Mouse (Mus musculus): Measurements from ENCODE around the gene Fancc. TPM values are rescaled to one million over a fixed set of nuclear protein-coding genes. Genes with fewer than 3 reads are reported as not detected.
"Not testable (repeated sequence)": the region's sequence is repeated elsewhere in the genome, so short reads cannot be mapped to it uniquely, and the experiment has no call there.

Gene Fancc
- polyA plus RNA-seq, 3 experiments from 2014 or later = 8.5 to 18.0 (median 14.4) TPM

DNA sequence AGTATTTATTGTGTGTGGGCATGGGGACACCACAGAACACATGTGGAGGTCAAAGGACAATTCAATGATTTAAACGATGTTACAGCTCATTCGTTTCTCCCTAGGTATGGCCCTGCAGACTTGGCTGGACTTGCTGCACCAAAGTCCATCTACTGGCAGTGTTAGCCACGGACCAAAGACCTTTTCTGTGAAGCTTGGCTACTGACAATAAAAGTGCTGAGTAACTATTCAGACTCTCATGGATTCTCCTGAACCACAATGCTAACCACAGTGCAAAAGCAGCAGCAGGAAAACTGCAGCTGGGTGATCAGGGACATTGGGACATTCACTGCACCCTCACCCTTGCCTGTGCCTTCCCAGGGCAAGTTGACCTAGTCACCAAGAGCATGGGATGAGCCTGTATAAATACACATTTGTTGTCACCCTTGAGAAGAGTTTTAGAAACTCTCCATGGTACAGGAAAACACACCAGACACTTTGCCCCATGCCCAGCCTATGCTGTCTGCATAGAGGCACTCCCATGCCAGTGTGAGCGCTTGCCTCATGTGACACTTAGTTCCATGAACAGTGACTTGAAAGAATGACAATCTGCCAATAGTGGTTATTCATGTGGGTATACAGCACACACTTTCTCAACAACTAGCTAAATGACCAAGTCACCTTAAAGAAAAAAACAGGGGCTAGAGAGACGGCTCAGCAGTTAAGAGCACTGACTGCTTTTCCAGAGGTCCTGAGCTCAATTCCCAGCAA is 151.4 kb downstream of the Fancc start:
- ATAC-seq = no peak

DNA sequence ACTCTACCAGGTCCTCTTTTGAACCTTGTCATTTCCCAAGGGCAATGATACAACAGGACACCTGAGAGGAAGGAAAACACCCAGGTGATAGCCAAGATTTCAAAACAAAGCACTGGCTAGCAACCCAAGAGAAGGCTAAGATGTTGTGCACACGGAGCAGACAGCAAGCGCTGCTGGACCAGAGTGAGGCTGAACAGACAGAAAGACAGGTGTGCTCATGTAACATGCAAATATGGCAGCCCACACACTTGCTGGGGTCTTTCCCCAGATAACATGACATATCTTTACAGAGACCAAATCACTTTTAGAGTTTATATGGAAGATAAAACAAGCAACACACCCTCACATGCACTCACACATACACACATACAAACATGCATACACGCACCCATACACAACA is 152.6 kb downstream of the Fancc start:
- ATAC-seq = no peak

DNA sequence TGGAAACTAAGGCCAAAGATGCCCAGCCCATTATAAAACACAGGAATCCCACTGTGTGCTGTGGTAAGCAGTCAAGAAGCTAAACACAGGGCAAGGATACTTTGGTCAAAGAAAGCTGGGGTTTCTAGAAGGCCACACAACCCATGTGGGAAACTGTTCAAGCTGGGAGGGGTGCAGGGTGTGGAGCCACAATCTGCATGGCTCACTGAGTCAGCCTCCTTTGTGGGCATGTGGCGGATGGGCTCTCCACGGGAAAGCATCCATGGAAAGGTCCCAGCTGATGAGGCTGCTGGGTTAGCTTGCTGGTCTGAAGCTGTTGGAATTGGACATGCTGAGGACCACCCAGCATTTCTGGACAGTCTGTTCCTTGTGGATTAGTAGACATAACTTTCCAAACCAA is 154.3 kb downstream of the Fancc start:
- no peak for ATAC-seq

DNA sequence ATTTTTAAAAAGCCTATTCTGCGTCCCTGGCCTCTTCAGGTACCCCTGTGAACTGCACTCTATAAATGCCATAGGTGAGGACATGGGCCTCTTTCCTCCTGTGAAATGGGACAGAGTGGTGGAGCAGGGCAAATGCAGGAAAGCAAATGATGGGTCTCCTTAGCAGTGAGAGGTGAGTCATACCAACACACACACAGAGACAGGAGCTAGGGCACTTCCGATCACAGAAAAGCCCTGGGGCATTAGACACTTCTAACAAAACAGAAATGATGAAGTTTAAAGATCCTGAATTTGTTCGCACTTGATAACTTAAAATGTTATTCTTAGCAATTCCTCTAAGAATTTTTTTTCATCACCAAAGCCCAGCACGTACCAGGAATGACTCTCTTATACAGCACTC is 157.1 kb downstream of the Fancc start:
- ATAC-seq = no peak

DNA sequence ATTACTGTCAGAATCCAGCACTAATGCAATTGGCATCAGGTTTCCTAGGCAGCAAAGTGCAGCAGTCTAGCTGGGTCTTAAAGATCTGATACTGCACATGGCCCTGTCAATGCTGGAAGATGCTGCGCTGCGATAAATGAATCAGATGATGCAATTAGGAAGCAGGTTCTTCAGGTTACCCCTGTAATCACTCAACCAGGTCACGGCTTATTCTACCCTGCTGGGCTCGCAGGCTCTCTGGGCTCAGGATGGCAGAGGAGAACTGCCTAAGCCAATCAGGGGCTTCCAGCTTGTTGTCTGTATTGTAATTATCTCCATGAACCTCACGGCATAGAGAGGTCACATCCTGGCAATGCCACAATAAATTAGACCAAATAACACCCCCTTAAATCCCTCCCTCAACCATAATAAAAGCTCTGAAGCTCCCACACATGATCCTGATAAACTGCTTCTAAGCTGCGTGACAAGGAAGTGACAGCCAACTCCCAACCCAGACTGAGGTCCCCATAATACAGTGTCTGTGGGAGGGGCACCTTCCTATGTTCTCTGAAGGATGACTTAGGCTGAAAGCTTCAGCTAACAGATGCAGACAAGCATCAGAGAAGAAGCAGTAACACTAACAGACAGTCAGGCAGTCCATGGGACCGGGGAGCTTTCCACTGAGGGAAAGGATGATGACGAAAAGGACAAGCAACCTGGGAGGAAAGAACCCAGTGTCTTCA is 159.7 kb downstream of the Fancc start:
- ATAC-seq = no peak

DNA sequence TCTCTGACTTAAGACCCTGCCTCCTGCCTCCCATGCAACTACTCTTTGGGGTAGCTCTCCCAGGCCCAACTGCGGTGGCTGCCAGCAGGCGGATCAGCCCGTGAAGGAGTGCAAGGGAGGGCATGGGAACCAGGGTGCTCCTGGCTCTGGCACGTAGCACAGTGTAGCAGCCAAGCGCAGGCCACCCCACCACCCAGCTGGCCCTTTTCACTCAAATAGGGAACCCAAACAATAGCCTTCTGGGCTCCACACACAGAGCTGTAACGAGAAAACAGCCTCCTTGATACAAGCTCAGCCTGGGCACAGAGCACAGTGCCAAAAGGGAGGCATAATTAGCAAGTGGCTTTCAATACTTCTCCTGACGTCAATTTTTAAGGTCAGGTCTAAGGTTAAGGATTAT is 160.7 kb downstream of the Fancc start:
- ATAC-seq = no peak

GRCm38 (mm10) chr13:63335421-63336134 is 161.5 kb downstream of the Fancc start:
- peak; percentile 45 for ATAC-seq

GRCm38 (mm10) chr13:63332576-63333300 is 164.3 kb downstream of the Fancc start:
- peak; percentile 82 for ATAC-seq

DNA sequence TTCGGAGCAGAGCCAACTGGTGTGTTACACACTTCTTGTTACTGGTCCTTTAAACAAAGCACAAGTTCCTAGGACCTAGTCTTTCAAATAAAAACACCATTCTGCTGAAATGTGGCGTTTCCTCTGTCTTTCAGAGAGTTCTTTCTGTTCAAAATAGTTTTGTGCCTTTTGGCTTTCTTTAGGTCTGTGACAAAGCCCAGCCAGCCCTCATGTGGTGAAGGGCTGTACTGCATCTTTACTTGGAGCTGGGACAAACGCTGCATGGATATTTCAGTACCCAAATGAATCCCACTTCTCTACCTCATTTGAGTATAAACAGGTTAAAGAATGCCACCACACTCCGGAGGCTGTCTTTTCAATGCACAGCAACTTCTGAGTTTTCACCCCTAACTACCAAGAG is 165.7 kb downstream of the Fancc start:
- peak; percentile 59 for ATAC-seq

DNA sequence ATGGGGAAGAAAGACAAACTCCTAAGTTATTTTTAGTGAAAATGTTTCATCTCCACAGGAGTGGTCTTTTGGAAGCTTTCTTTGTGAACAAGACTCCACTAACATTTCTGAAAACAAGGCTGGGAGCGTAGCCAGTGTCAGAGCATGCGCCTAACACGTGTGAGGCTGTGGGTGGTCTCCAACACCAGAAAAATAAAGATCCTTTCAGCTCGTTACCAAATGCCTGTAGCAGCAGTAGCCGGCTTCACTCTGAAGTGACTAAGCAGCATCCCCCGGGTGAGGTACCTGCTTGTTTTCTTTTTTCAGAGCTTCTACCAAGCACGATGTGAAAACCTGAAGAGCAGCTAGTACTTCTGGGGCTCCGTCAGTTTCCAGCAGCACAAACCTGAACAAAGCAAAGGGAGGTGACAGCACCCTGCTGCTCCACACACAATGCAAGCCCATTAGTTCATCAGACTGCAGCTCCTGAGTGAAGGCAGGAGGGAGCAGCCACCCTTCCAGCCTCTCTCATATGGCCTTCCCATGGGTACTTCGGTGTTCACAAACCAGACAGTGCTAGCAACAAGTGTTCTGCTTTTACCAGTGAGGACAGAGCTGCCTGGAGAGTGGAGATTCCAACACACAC is 166.7 kb downstream of the Fancc start:
- ATAC-seq = no peak

DNA sequence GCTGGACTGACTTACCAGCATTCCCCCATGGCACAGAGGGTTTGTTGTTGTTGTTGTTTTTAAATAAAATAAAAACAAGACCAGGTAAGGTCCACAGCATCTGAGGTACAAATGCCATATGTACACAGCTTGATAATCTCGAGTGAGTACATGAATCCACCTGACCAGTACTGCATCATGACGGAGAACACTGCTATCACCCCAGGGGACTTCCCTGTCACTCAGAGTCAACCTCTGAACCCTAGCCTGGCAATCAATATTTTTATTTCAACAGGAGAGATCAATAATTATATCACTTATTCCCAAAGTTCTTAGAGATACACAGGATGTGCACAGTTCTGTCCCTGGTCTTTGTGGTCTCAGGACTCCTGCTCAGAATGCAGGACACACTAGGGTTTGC is 171.1 kb downstream of the Fancc start:
- no peak for ATAC-seq

GRCm38 (mm10) chr13:63324978-63325848 is 171.9 kb downstream of the Fancc start:
- ATAC-seq = no peak

DNA sequence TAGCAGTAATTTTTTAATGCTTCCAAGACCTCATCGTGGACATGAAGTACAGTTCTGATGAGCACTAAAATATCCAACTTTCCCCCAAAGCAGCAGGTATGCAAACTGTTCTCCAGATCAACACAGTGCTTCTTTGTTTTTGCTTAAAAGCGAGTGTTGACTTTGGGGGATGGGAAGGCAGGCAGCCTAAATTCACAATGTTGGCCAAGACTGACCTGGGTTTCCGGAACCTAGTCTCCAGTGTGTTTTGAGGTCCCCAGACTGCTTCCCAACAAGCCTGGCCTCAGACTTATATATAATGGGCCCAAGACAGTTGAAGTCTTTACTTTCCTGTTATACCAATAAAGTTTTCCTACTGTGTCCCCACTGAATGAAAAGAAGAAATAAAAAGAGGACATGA is 172.8 kb downstream of the Fancc start:
- no peak for ATAC-seq

DNA sequence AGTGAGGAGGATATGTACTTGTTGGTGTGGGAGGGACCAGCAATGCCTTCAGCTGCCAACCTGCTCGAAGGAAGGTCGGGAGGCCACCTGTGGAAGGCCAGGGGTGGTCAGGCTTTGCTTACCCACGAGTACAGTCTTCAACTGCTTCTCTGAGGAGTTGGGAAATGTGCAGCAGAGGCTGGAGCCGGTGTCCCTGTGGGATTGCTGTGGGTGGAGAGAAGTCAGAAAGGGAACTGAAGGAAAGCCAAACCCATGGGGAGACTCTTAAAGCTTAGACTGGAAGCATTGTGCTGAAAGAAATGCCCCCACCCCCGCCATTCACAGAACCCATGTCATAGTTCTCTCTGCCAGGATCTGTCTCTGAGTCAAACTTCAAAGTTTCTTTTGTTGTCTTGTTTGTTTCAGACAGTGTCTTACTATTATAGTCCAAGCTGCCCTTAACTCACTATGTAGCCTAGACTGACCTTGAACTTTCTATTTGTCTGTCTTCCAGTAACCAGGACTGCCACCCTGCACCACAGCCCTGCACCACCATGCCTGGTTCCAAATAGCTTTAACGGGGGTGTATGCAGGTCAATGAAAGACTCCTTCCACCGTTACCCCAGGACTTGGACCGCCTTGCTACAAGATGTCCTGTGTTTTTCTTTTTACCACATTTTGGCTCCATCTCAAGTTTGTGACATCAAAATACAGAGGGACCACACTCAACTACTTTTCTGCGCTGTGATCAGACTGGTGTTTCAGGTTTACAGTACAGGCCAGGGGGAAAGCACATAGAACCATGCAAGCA is 173.6 kb downstream of the Fancc start:
- ATAC-seq = no peak

GRCm38 (mm10) chr13:63322756-63323155 is 174.3 kb downstream of the Fancc start:
- ATAC-seq = no peak

DNA sequence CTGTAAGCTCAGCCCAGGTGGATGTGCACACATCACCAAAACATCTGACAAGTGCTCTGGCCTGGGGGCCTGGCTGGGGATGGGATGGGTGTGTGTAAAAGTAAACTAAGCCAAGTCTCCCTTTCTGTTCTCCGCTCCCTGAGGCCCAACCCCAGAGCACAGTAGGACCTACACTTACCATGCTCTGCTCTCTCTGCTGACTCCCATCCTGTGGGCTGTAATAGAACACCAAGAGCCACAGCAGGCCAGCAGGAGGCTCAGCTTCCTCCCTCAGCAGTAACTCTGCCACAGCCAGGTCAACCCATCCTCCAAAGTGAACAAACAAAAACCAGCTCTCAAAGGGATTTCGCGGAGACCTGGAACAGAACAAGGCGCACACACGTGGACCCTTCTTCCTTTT is 175.4 kb downstream of the Fancc start:
- ATAC-seq = no peak

GRCm38 (mm10) chr13:63319814-63320213 is 177.3 kb downstream of the Fancc start:
- peak; percentile 48 for ATAC-seq

DNA sequence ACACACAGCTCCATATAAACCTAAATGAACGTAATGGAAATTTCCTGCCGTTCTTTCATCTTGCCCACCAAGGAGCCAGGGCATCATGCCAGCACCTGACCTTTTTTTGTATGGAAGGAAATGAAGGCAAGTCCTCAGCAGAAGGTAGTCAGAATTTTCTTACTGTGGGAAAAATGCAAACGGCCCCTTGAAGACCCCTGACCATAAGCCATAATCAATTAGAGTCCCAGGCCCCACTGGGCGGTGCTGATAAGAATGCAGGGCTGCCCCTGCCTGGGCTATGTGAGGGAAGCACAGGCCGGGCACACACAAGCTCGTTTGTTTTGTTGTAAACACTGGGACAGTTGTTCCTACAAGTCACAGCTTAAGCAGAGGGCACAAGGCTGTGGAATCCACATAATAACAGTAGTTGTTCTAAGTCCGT is 179.4 kb downstream of the Fancc start:
- ATAC-seq = no peak

DNA sequence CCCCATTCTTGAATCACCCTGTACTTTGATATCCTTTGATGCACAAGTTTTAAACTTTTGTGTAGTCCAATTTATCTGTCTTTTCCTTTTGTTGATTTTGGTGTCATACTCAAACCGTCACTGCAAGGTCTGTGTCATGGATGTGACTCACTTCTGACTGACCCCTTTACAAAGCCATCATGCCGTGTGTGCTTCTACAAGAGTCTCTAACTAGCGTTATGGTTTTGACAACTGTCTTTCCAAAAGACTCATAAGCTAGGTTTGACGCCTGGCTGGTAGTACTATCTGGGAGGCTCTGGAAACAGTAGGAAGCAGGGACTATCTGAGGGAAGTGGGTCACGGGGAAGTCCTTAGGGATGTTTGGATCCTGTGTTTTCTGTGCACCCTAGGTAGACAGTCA is 180.7 kb downstream of the Fancc start:
- no peak for ATAC-seq

DNA sequence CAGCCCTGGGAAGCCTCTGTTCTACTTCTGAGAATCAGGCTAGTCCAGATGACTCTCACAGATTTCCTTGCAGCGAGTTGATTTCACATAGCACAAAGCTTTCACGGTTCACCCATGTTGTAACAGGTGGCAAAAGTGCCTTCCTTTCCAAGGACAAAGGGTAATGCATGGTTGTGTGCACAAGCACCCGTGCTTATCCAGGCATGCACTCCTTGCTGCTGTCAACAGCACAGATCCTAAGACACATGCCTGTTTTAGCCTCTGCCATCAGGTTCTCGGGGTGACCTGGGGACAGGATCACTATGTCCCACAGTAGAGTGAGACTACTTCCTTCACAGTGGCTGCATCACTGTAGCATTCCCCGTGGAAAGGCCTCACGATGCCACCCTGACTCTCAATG is 181.3 kb downstream of the Fancc start:
- ATAC-seq = no peak

- not testable (repeated sequence) for ATAC-seq
Observed at GRCm38 (mm10) chr13:63315111-63315510, 182.0 kb downstream of the Fancc start.

Data from inflammation-experienced regulatory T-cells, adult 6 months (primary cell).